Mouse (Mus musculus) lung, postnatal 0 days (tissue): ENCODE measurements at regions not wholly inside any gene's neighbourhood (a gene's known extent, or its start where the extent isn't known, plus 50 kb on each side); places are given as distances from the start of the nearest gene placed in this dataset.

Experiments used
- CTCF ChIP-seq: IDR thresholded peaks from 2 replicates; pipeline ENCODE4 v1.5.1; 2016; ENCODE audit warnings: antibody characterized with exemption, mild to moderate bottlenecking
- EP300 ChIP-seq: IDR thresholded peaks from 2 replicates; pipeline ENCODE4 v1.6.1; 2016; ENCODE audit warnings: antibody characterized with exemption, mild to moderate bottlenecking, control low read depth

DNA sequence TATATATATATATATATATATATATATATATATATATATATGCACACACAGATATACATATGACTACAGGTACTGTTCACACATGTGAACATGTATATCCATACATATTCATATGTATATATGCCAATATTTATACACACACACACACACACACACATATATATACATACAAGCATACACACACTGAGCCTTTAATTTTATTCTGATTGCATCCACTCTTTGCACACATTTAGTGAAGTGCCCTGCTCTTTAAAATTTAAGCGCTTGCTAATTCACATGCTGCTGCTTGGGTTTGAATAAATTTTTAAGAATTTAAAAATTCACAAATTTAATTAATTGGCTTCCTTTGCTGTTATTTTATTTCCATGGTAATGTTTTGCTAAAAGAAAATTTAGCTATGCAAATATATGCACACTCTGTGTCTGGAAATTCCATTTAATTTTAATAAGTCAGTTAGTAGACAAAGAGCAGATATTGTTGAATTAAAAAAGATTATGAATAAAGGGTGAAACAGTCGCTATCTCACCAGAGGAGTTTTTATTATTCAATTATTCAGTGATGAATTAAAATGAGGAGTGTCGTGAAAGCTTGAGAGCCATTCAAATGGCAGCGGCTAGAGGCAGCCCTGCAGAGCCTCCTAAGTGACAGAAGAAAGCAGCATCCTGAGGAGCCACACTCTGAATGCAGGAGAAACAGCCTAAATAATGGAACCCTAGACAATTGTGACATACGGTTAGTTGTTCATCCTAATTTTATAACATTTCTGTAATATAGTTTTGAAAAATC, 348.3 kb upstream of the BB014433 start:
- TF ChIP-seq CTCF (no peak), EP300 (no peak)
